Mouse (Mus musculus): Measurements from ENCODE around the gene Med12l. TPM values are rescaled to one million over a fixed set of nuclear protein-coding genes. Genes with fewer than 3 reads are reported as not detected.
A peak's percentile ranks its signal among the peaks of the same experiment; 100 is the strongest.

The Med12l gene
- polyA plus RNA-seq, 1 experiment = 0.71 TPM

GRCm38 (mm10) chr3:58989374-58989773 is 16.3 kb upstream of the Med12l start:
- no peaks in the 10 kb centered on the region for H3K4me1 ChIP-seq (ENCODE audit: control insufficient read depth, insufficient read depth, low read length)
- no peak for DNase-seq
- WGBS = 42% methylated on average over 3 of the region's 3 CpGs
- TF ChIP-seq CTCF (IDR thresholded peaks at IDR 0.05; ENCODE audit: insufficient read depth, low read length) (no peak), POLR2A (IDR thresholded peaks at IDR 0.05; ENCODE audit: borderline replicate concordance, extremely low read depth, low read depth, low read length) (no peak)
- H3K4me3 ChIP-seq (replicated peaks; ENCODE audit: extremely low read depth, low read depth, low read length) = no peak overlapping the region

- no peak overlapping the region for H3K4me3 ChIP-seq (replicated peaks; ENCODE audit: extremely low read depth, low read depth, low read length)
- TF ChIP-seq CTCF (IDR thresholded peaks at IDR 0.05; ENCODE audit: insufficient read depth, low read length) (no peak), POLR2A (IDR thresholded peaks at IDR 0.05; ENCODE audit: borderline replicate concordance, extremely low read depth, low read depth, low read length) (no peak)
- no peak for DNase-seq
- no peaks in the 10 kb centered on the region for H3K4me1 ChIP-seq (ENCODE audit: control insufficient read depth, insufficient read depth, low read length)
- 58% methylated on average over 3 of the region's 3 CpGs for WGBS
Measured at GRCm38 (mm10) chr3:58990556-58990955, 15.1 kb upstream of the Med12l start.

GRCm38 (mm10) chr3:58992122-58992521 is 13.5 kb upstream of the Med12l start:
- Histone ChIP-seq H3K4me1 (ENCODE audit: control insufficient read depth, insufficient read depth, low read length) (no peaks in the 10 kb centered on the region), H3K4me3 (replicated peaks; ENCODE audit: extremely low read depth, low read depth, low read length) (no peak overlapping the region)
- no peak for DNase-seq
- TF ChIP-seq POLR2A (IDR thresholded peaks at IDR 0.05; ENCODE audit: borderline replicate concordance, extremely low read depth, low read depth, low read length) = no peak
- no peak for TF ChIP-seq CTCF (IDR thresholded peaks at IDR 0.05; ENCODE audit: insufficient read depth, low read length)

- TF ChIP-seq CTCF (IDR thresholded peaks at IDR 0.05; ENCODE audit: insufficient read depth, low read length) = no peak
- no peak for TF ChIP-seq POLR2A (IDR thresholded peaks at IDR 0.05; ENCODE audit: borderline replicate concordance, extremely low read depth, low read depth, low read length)
- WGBS = 84% methylated on average over 3 of the region's 3 CpGs
- no peak for DNase-seq
- no peaks in the 10 kb centered on the region for H3K4me1 ChIP-seq (ENCODE audit: control insufficient read depth, insufficient read depth, low read length)
- no peak overlapping the region for H3K4me3 ChIP-seq (replicated peaks; ENCODE audit: extremely low read depth, low read depth, low read length)
Measured at GRCm38 (mm10) chr3:58993619-58994018, 12.0 kb upstream of the Med12l start.

- no peak for DNase-seq
- H3K4me1 ChIP-seq (ENCODE audit: control insufficient read depth, insufficient read depth, low read length) = no peaks in the 10 kb centered on the region; the same call in 1 of the 2 replicates
- no peak overlapping the region for H3K4me3 ChIP-seq (replicated peaks; ENCODE audit: extremely low read depth, low read depth, low read length)
- no peak for TF ChIP-seq CTCF (IDR thresholded peaks at IDR 0.05; ENCODE audit: insufficient read depth, low read length)
- no peak for TF ChIP-seq POLR2A (IDR thresholded peaks at IDR 0.05; ENCODE audit: borderline replicate concordance, extremely low read depth, low read depth, low read length)
- 73% methylated on average over 5 of the region's 5 CpGs for WGBS
Measured at GRCm38 (mm10) chr3:59003756-59004155, 1.9 kb upstream of the Med12l start.

- H3K4me3 ChIP-seq (replicated peaks; ENCODE audit: extremely low read depth, low read depth, low read length) = peak overlapping the region; percentile 51
- no peak for TF ChIP-seq CTCF (IDR thresholded peaks at IDR 0.05; ENCODE audit: insufficient read depth, low read length)
- TF ChIP-seq POLR2A (IDR thresholded peaks at IDR 0.05; ENCODE audit: borderline replicate concordance, extremely low read depth, low read depth, low read length) = no peak
- H3K4me1 ChIP-seq (ENCODE audit: control insufficient read depth, insufficient read depth, low read length) = no peaks in the 10 kb centered on the region; the same call in 1 of the 2 replicates
- peak; percentile 40 for DNase-seq
- 1% methylated on average over 83 of the region's 83 CpGs for WGBS
Measured at GRCm38 (mm10) chr3:59005996-59006730, 538 bp downstream of the Med12l start.

GRCm38 (mm10) chr3:59006731-59007441 is 1.3 kb downstream of the Med12l start:
- no peaks in the 10 kb centered on the region; the same call in 1 of the 2 replicates for H3K4me1 ChIP-seq (ENCODE audit: control insufficient read depth, insufficient read depth, low read length)
- no peak for TF ChIP-seq POLR2A (IDR thresholded peaks at IDR 0.05; ENCODE audit: borderline replicate concordance, extremely low read depth, low read depth, low read length)
- no peak for TF ChIP-seq CTCF (IDR thresholded peaks at IDR 0.05; ENCODE audit: insufficient read depth, low read length)
- WGBS = under 1% methylated on average over 70 of the region's 77 CpGs
- peak overlapping the region; percentile 14 for H3K4me3 ChIP-seq (replicated peaks; ENCODE audit: extremely low read depth, low read depth, low read length)
- DNase-seq = peak; percentile 39

DNA sequence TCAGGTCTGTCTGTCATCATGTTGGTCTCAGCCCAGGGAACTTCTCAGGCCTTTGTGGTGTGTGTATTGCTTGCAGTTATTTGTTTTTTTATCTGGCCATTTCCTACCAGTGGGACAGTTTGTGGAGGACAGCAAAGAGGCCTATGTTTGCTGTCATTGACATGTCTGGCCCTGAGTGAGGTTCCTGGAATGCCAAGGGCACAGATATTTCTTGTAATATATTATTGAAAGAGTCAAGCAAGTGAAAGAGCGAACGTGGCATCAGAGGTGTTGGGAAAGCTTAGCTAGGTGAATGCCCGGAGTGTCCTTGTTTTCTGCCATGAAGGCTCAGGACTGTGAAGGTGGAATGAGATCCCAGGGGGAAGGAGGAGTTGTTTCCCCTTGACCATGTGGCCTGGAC is 4.7 kb downstream of the Med12l start:
- WGBS = 84% methylated on average over 3 of the region's 3 CpGs
- DNase-seq = no peak
- TF ChIP-seq CTCF (IDR thresholded peaks at IDR 0.05; ENCODE audit: insufficient read depth, low read length) (no peak), POLR2A (IDR thresholded peaks at IDR 0.05; ENCODE audit: borderline replicate concordance, extremely low read depth, low read depth, low read length) (no peak)
- H3K4me3 ChIP-seq (replicated peaks; ENCODE audit: extremely low read depth, low read depth, low read length) = no peak overlapping the region
- H3K4me1 ChIP-seq (ENCODE audit: control insufficient read depth, insufficient read depth, low read length) = no peaks in the 10 kb centered on the region; the same call in 1 of the 2 replicates

GRCm38 (mm10) chr3:59015698-59016412 is 10.2 kb downstream of the Med12l start:
- TF ChIP-seq POLR2A (IDR thresholded peaks at IDR 0.05; ENCODE audit: borderline replicate concordance, extremely low read depth, low read depth, low read length) (no peak), CTCF (IDR thresholded peaks at IDR 0.05; ENCODE audit: insufficient read depth, low read length) (no peak)
- no peak for DNase-seq
- WGBS = 69% methylated on average over 4 of the region's 4 CpGs
- Histone ChIP-seq H3K4me3 (replicated peaks; ENCODE audit: extremely low read depth, low read depth, low read length) (no peak overlapping the region), H3K4me1 (ENCODE audit: control insufficient read depth, insufficient read depth, low read length) (no peaks in the 10 kb centered on the region)

All from lung, adult 2 months (tissue).